Mouse (Mus musculus) pancreas, adult 10 weeks (tissue): ENCODE measurements around the gene Gm266. TPM values are rescaled to one million over a fixed set of nuclear protein-coding genes. Genes with fewer than 3 reads are reported as not detected.

Experiments
- polyA plus RNA-seq: library from polyadenylated mRNA; stranded (reverse); fragments of 350-450 nt; fragmentation: Illumina TruSeq; extraction: RNeasy Lipid Tissue Mini Kit (QIAGEN cat#74804); gene quantifications from one replicate; pipeline ENCODE4 v1.2.3, GENCODE M21; 2015; ENCODE audit warnings: low read depth, low replicate concordance; ENCODE audit not compliant: insufficient read depth

Gm266 gene
- polyA plus RNA-seq: not detected

DNA sequence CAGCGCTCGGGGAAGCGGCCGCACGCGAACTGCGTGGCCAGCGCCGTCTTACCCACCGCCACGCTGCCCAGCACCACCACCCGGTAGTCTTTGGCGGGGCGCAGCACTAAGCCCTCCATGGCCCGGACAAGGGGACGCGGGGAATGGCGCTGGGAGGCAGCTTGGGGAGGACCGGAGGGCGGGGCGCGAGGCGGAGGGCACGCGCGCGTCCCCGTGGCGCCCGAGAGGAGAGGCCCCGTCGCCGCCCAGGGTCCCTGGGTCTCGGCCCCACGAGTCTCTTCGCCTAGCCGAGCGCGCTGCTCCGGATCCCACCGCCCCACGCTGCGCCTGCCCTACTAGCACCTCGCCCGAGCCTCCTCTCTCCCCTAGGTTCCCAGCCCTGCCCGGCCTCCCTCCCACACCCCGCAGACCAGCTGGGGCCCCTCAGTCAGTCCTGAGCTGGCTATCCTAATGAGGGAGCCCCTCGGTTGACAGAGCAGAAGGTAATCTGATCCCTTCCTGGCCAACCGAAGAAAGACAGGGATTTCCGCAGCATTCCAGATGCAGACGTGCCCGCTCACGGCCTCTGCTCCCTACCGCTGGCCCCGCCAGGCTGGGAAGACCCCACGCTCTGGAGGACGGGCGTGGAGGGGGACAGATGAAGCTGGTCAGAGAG, at the start of gene Gm266:
Gene Gm266 (minus strand): TSS at position 172 of the 655 bp plus-strand sequence.

DNA sequence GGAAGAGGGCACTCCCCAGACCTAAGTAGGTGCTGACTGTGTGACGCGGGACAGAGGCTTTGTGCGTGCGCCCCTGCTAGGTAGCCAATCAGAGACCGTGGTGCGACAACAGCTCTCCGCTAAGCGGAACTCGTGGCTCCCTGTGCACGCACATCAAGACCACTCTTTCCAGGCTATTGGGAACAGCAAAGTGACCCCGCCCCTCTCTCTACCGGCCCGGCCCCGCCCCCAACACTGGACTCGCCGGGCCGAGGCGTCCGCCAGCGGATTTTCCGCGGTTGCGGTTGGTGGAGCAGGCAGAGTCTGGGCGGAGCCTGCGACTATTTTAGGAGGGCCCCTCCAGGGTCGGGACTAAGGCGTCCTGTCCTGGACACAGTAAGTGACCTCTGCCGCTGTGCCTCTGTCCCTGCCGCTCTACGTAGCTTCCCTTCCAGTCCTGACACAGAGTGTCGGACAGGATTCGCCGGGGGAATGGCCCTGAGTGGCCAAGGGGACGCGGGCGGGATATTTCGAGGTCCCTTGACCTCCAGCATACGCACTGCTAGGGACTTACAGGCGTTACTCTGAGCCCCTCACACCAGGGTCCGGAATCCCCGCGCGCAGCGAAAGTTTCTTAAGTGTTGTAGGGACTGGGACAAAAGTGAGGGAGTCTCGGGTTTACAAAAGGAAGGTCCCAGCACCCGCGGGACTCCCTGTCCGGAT, 43.2 kb downstream of the Gm266 start, which contains the start of gene Tnfaip2:
Gene Tnfaip2 (plus strand): TSS at position 161 of the 702 bp plus-strand sequence.

Other genes starting within 250 kb of the Gm266 start
- not detected for gene Amn, start 214.7 kb downstream of the Gm266 start, polyA plus RNA-seq
- gene Cdc42bpb, start 108.1 kb downstream of the Gm266 start, polyA plus RNA-seq: 30.4 TPM
- gene Lbhd2, start 79.0 kb downstream of the Gm266 start, polyA plus RNA-seq: not detected
- 1.7 TPM for gene Exoc3l4, start 68.8 kb downstream of the Gm266 start, polyA plus RNA-seq
- gene Tnfaip2, start 43.4 kb downstream of the Gm266 start, polyA plus RNA-seq: 7.6 TPM
- gene Eif5, start 52.2 kb upstream of the Gm266 start, polyA plus RNA-seq: 35.3 TPM
- gene Mark3, start 88.7 kb upstream of the Gm266 start, polyA plus RNA-seq: 17.2 TPM
- gene Ckb, start 186.5 kb upstream of the Gm266 start, polyA plus RNA-seq: 18.8 TPM
- gene Trmt61a, start 192.3 kb upstream of the Gm266 start, polyA plus RNA-seq: 4.0 TPM
- 7.0 TPM for gene Bag5, start 227.4 kb upstream of the Gm266 start, polyA plus RNA-seq
- gene Apopt1, start 227.4 kb upstream of the Gm266 start, polyA plus RNA-seq: 10.9 TPM